Mouse (Mus musculus) left cerebral cortex, adult 18-20 months (tissue): ENCODE measurements around the gene Krt8. TPM values are rescaled to one million over a fixed set of nuclear protein-coding genes. Genes with fewer than 3 reads are reported as not detected.
A peak's percentile ranks its signal among the peaks of the same experiment; 100 is the strongest.

Source experiments
- DNase-seq, 2 experiments: peaks; one replicate each; pipeline ENCODE4 v3.0.0; 2021 to 2022; ENCODE audit warnings: low spot score in 2 of 2, mixed read lengths in 1 of 2
- long read RNA-seq, 2 experiments: library from polyadenylated mRNA; stranded (forward); transcript quantifications; one replicate each; pipeline ENCODE4 v2.0.0; 2021
- total RNA-seq, 2 experiments: library from RNA; stranded (reverse); gene quantifications; 2 replicates each; pipeline ENCODE4 v1.2.3; 2021

The Krt8 gene
- not detected for total RNA-seq
- long read RNA-seq, experiment 1, partial matches to known transcripts, result 0 of 1 reads
- long read RNA-seq, experiment 1, other reads (novel, unspliced or antisense), result 1 of 1 reads
- long read RNA-seq, experiment 2, result 0 reads

- no peak for DNase-seq
Observed at GRCm38 (mm10) chr15:102004189-102004588, at the start of gene Krt8. TSS of gene Krt8 (minus strand) at chr15:102004482.

- DNase-seq, result peak; percentile 61 to 68
Observed at GRCm38 (mm10) chr15:102051920-102052683, 47.8 kb upstream of the Krt8 start.

DNA sequence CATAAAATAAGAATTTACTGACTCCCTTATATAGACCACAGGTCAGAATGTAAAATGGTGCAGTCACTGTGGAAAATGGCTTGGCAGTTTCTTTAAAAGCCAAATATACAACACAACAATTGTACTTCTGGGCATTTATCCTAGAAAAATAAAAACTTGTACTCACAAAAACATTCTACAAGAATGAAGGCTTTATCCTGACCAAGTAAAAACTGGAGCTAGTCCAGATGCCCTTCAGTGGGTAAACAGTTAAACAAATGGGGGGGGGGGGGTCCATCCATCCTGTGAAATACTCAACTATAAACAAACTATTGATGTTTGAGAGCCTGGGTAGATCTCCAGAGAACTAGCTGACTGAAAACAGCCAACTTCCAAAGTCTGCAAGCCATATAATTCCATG lies 45.6 kb upstream of the Krt8 start:
- no peak for DNase-seq

GRCm38 (mm10) chr15:102048006-102048405 lies 43.7 kb upstream of the Krt8 start:
- DNase-seq, result no peak

DNA sequence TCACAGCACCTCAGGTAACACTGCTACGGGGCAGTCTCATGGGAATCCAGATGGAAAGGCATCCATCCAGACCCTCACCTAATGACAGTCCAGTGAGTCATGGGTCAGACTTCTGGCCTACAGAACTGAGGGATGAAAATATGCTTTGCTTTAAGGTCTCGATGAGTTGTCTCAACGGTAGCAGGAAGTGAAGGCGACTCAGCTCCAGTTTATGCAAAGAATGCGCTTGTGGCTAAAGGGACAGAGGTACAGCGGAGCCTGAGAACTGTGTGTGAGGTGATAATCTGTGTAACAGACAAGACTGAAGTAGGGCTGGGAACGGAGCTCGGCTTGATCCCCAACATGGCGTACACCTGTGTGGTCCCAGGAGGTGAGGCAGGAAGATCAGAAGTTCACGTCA lies 41.4 kb upstream of the Krt8 start:
- no peak for DNase-seq

DNA sequence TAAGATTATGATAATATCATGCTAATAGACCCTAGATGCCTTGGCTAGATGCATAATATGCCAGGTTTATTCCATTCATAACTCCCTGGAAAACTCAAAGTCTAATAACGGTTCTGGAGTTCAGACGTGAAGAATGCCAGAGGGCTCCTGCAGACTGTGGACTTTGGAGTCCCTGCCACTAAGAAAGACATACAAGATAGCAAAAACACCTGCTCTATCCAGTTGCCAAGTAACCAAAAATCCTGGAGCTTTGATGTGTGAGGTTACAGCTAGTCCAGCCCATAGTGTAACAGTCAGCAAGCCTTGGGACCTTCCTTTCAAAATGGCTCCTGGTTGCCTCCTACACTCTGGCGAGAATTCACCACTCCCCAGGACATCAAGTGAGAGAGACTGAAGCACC lies 40.5 kb upstream of the Krt8 start:
- no peak for DNase-seq

DNA sequence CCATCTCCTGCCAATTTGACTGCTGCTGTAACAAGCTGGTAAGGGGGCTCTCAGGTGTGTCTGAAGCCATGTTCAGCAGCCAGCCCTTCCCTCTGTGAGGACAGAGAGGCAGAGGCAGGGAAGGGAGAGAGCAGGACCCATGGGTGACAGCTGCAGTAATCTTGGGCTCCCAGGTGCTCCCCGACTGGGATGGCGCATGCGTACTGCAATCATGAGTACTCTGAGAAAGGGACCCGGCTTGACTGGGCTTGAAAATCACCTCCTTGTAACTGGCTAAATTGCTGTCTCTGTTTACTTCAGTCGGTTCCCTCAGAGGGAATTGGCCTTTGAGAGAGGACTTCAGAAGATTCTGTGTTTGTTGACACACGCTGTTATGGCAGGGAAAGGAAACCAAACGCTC lies 37.7 kb upstream of the Krt8 start:
- DNase-seq, result no peak

GRCm38 (mm10) chr15:102040277-102040676 lies 36.0 kb upstream of the Krt8 start:
- DNase-seq, result no peak

DNA sequence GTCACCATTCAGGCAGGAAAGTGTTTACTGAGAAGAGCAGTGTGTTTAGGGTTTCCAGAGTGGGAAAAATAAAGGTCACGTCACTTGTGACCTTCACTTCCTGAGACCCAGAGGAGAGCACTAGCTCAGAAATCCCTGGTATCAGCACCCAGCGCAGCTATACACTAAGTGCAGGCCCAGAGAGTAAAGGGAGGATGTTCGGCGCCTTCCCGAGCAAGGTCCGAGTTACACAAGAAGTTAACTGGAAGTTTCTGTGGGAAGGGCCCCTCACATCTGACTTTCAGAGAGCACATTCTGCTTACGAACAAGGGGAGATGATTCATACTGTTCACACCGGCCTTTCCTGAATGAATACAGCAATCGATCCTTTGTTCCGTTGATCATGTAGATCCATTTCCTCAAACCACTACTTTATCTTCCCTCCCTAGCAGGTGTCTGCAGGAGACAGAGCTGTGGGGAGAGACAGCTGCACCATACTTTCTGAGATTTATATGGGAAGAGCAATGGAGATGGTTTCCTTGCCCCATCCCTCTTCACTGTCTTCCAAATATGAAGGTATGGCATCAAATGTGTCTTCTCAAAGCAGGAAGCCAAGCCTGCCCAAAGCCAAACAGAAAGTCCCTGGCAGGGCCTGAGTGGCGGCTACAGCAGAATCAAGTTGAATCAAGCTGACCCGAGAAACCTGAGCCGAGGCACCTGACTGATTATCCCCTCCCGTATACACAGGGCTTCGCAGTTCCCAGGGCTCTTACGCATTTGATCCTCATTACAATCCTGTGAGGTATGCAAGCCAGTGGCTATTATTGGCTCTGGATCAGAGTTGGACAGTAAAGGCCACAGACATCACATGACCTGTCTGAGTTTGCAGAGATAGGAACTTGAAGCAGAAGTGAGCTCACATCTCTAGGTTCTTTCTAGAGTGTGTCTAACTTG lies 30.1 kb upstream of the Krt8 start:
- no peak for DNase-seq

DNA sequence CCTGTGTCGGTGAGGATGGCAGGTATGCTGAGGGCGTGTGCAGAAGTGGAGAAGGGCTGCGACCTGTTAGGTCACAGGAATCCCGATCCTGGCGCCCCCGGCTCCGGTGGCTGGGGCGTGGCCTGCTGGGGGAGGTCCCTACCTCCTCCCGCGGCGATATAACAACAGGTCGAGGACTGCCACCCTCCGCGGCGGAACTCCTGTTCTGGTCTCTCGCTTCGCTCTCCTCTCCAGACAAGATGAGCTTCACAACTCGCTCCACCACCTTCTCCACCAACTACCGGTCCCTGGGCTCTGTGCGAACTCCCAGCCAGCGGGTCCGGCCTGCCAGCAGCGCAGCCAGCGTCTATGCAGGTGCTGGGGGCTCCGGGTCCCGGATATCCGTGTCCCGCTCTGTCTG lies 23.8 kb upstream of the Krt8 start, which contains the start of gene Krt18:
TSS of gene Krt18 (plus strand) at position 141 of the 400 bp plus-strand sequence.
- DNase-seq, result no peak

- no peak for DNase-seq
Observed at GRCm38 (mm10) chr15:102026430-102026829, 22.1 kb upstream of the Krt8 start.

- no peak for DNase-seq
Observed at GRCm38 (mm10) chr15:102025136-102025872, 21.0 kb upstream of the Krt8 start.

DNA sequence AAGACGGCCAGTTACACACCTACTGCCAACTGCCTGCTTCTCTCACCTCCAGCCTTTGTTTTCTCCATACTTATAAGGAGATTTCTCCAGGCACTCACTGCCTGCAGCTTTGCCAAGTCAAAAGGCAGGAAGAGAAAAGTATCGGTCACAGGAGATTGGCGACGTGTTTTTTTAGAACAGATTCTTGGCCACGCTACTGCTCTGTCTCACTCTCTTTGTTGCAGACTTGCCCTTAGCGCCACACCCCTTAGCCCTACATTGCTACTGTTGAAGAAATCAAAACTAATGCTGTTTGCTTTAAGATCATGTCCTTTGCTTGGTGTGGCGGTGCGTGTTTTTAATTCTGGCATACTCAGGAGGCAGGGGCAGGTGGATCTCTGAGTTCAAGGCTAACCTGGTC lies 19.6 kb upstream of the Krt8 start:
- DNase-seq, result no peak

DNA sequence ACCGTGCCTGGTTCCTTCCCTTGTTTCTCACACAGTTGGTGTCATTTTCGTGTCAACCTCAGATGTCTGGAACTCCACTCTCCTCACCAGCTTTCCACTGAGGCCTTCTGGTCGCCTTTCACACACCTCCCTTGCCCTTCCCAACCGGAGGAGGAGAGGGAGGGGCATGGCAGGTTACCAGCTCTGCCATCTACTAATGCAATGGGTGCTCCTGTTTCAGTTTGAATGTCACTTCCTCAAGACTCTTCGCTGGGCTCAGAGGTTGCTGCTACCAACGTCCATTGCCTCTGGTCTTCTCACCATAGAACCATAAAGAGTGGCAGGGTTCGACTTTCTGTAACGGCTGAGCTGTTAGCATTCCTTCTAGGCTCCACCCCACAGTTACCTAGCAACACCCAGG lies 18.2 kb upstream of the Krt8 start:
- DNase-seq, result no peak

GRCm38 (mm10) chr15:102017918-102018463 lies 13.7 kb upstream of the Krt8 start:
- DNase-seq, result no peak

DNA sequence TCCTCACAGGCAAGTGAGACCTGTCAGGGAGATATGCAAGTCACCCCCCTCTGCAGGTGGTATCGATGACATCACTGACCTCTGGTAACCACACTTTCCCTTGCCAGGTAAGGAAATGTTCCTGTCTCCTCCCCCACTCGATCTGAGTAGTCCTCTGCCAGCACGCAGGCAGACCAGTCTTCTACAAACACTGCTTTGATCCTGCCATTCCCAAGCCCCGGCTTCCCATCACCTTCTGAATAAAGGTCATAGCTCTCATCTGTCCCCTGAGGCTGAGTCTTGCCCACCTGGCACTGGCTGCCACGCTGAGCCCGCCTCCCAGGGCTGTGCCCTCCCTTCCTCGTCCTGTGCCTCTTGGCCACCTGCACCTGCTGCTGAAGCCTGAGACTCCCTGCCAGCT lies 12.5 kb upstream of the Krt8 start:
- DNase-seq, result no peak

- no peak for DNase-seq
Observed at GRCm38 (mm10) chr15:102016096-102016495, 11.8 kb upstream of the Krt8 start.

- DNase-seq, result no peak
Observed at GRCm38 (mm10) chr15:102014848-102015247, 10.6 kb upstream of the Krt8 start.

DNA sequence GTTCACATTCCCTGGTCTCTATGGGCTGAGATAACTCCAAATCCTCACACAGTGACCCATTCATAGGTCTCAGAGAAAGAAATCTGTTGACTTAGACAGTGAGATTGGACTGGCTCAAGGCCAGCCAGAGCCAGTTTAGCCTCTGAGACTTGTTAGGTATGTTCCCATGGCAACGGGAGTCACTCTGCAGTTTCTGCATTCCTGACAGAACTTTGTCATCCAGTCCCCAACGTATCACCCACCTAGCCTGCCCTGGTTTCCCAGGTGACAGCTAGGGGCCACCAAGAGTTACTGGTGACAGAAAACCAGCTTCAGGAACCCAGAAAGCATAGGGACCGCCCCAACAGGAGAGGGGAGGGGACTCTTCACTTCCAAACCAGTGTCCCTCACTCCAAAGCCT lies 9.4 kb upstream of the Krt8 start:
- peak in 1 of 2 experiments; percentile 19 for DNase-seq

DNA sequence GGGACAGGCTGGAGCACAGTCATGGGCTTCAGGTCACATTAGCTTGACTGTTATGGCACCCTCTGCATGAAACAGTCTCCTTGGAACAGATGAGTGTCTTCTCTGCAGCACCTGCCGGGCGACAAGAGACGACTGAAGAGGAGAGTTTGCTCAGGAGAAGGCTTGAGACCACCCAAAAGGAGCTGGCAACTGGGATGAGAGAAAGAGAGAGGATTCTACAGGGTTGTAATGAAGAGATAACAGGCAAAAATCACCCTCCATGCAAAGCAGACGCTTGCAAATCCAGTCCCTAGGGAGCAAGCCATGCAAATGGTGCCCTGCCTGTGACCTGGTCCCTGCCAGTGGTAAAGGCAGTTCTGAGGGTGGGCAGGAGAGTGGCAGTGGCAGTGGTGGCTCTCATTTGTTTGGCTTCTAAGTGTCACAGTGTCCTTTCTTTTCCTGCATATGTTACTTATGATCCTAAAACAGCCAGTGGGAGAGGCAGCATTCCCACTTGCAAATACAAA lies 8.0 kb upstream of the Krt8 start:
- DNase-seq, result no peak
